Mouse (Mus musculus): ENCODE measurements around the gene Taf8. TPM values are rescaled to one million over a fixed set of nuclear protein-coding genes. Genes with fewer than 3 reads are reported as not detected.
"Not testable (repeated sequence)": the region's sequence is repeated elsewhere in the genome, so short reads cannot be mapped to it uniquely, and the experiment has no call there.

Gene Taf8
- polyA plus RNA-seq, 1 experiment from 2014 or later, result 8.1 TPM

GRCm38 (mm10) chr17:47506697-47507096 is 4.6 kb upstream of the Taf8 start:
- DNase-seq (no peak), ATAC-seq (no peak)
- WGBS (ENCODE audit: insufficient replicate concordance), result 80% methylated on average over 4 of the region's 4 CpGs
- TF ChIP-seq EP300 (IDR thresholded peaks at IDR 0.05; ENCODE audit: low read depth) (no peak), CTCF (IDR thresholded peaks at IDR 0.05; ENCODE audit: low read depth) (no peak)
- no peak overlapping the region for H3K9ac ChIP-seq (replicated peaks)
- peak overlapping the region; percentile 89 for H3K4me2 ChIP-seq (ENCODE audit: low read depth, low read length)
- H3K4me1 ChIP-seq (ENCODE audit: insufficient read depth), result peaks cover 71% of the 10 kb centered on the region
- no peaks in the 10 kb centered on the region for H3K27me3 ChIP-seq (ENCODE audit: insufficient read depth, low read length)
- no peaks in the 10 kb centered on the region for H3K9me3 ChIP-seq (ENCODE audit: low read length)
- peak overlapping the region; percentile 100 for H3K27ac ChIP-seq (ENCODE audit: low read depth)
- H3K4me3 ChIP-seq (ENCODE audit: low read depth, low read length), result peak overlapping the region; percentile 60
- H3K36me3 ChIP-seq (replicated peaks; ENCODE audit: insufficient read depth, low read length), result no peaks in the 10 kb centered on the region; the same call in 1 of the 2 replicates

DNA sequence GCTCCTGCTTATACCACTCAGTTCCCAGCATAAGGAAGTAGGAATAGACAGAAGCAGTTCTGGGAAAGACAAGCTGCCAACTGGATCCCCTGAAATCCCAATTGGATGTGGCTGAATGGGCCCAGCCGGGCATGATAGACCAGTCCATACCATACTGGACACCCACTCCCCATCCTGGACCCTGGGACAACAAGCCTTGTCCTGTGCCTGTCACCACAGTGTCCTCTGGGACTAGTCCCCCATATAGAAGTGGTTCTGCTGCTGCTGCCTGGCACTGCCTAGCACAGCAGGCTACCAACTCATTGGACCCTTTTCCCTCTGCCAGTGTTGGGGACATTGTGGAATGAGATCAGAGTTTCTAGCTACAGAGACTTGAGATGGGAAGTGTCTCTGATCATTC is 4.0 kb upstream of the Taf8 start:
- H3K36me3 ChIP-seq (replicated peaks; ENCODE audit: insufficient read depth, low read length), result no peaks in the 10 kb centered on the region; the same call in 1 of the 2 replicates
- H3K27ac ChIP-seq (ENCODE audit: low read depth), result peak overlapping the region; percentile 100
- DNase-seq (no peak), ATAC-seq (no peak)
- H3K9ac ChIP-seq (replicated peaks), result peak overlapping the region; percentile 70
- H3K4me3 ChIP-seq (ENCODE audit: low read depth, low read length), result peak overlapping the region; percentile 60
- no peaks in the 10 kb centered on the region for H3K27me3 ChIP-seq (ENCODE audit: insufficient read depth, low read length)
- 63% methylated on average over 1 of the region's 1 CpGs for WGBS (ENCODE audit: insufficient replicate concordance)
- peak overlapping the region; percentile 89 for H3K4me2 ChIP-seq (ENCODE audit: low read depth, low read length)
- peaks cover 66% of the 10 kb centered on the region for H3K4me1 ChIP-seq (ENCODE audit: insufficient read depth)
- H3K9me3 ChIP-seq (ENCODE audit: low read length), result no peaks in the 10 kb centered on the region
- TF ChIP-seq CTCF (IDR thresholded peaks at IDR 0.05; ENCODE audit: low read depth), result no peak
- no peak for TF ChIP-seq EP300 (IDR thresholded peaks at IDR 0.05; ENCODE audit: low read depth)

GRCm38 (mm10) chr17:47505566-47505965 is 3.5 kb upstream of the Taf8 start:
- Histone ChIP-seq H3K9ac (replicated peaks) (peak overlapping the region; percentile 70), H3K4me1 (ENCODE audit: insufficient read depth) (peaks cover 63% of the 10 kb centered on the region), H3K27me3 (ENCODE audit: insufficient read depth, low read length) (no peaks in the 10 kb centered on the region), H3K9me3 (ENCODE audit: low read length) (no peaks in the 10 kb centered on the region), H3K27ac (ENCODE audit: low read depth) (peak overlapping the region; percentile 100), H3K36me3 (replicated peaks; ENCODE audit: insufficient read depth, low read length) (no peaks in the 10 kb centered on the region; the same call in 1 of the 2 replicates), H3K4me2 (ENCODE audit: low read depth, low read length) (peak overlapping the region; percentile 89), H3K4me3 (ENCODE audit: low read depth, low read length) (peak overlapping the region; percentile 60)
- WGBS (ENCODE audit: insufficient replicate concordance), result 27% methylated on average over 2 of the region's 2 CpGs
- DNase-seq (no peak), ATAC-seq (no peak)
- no peak for TF ChIP-seq EP300 (IDR thresholded peaks at IDR 0.05; ENCODE audit: low read depth)
- no peak for TF ChIP-seq CTCF (IDR thresholded peaks at IDR 0.05; ENCODE audit: low read depth)

GRCm38 (mm10) chr17:47504941-47505346 is 2.9 kb upstream of the Taf8 start, which contains the start of gene Ccnd3:
Gene Ccnd3 (plus strand): TSS chr17:47505051.
- Histone ChIP-seq H3K4me2 (ENCODE audit: low read depth, low read length) (peak within 1 kb of the TSS; percentile 89), H3K9me3 (ENCODE audit: low read length) (no peaks in the 10 kb centered on the region), H3K36me3 (replicated peaks; ENCODE audit: insufficient read depth, low read length) (peaks cover 6% of the 10 kb centered on the region; the same call in 1 of the 2 replicates), H3K4me3 (ENCODE audit: low read depth, low read length) (peak within 1 kb of the TSS; percentile 60), H3K27me3 (ENCODE audit: insufficient read depth, low read length) (no peaks in the 10 kb centered on the region), H3K27ac (ENCODE audit: low read depth) (peak within 1 kb of the TSS; percentile 100), H3K9ac (replicated peaks) (peak within 1 kb of the TSS; percentile 70), H3K4me1 (ENCODE audit: insufficient read depth) (peaks cover 58% of the 10 kb centered on the region)
- TF ChIP-seq CTCF (IDR thresholded peaks at IDR 0.05; ENCODE audit: low read depth) (no peak), EP300 (IDR thresholded peaks at IDR 0.05; ENCODE audit: low read depth) (0 out of 2 replicates have a peak, but pooled peaks have one; percentile 33)
- DNase-seq (peak; percentile 86), ATAC-seq (peak; percentile 19)
- WGBS (ENCODE audit: insufficient replicate concordance), result 1% methylated on average over 22 of the region's 22 CpGs

DNA sequence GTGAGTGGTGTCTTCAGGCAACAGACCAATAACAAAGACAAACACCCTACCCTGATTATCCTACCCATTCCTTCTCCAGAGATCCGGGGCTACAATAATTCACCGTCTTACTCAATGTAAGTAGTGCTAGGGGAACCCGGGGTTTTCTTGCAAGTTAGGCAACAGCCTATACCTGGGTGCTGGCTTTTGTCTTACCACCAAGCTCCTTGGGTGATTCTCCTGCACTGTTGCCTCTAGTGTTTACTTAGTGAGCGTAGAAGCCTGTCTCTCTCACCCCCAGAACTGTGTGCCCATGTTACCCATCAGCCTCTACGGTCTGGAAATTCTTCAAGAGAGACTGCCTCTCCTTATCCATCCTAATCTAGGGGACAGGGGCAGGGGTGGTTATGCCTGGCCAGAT is 2.1 kb upstream of the Taf8 start:
- peaks cover 9% of the 10 kb centered on the region for H3K36me3 ChIP-seq (replicated peaks; ENCODE audit: insufficient read depth, low read length)
- H3K4me2 ChIP-seq (ENCODE audit: low read depth, low read length), result peak overlapping the region; percentile 89
- ATAC-seq (no peak), DNase-seq (no peak)
- H3K27me3 ChIP-seq (ENCODE audit: insufficient read depth, low read length), result no peaks in the 10 kb centered on the region
- H3K4me3 ChIP-seq (ENCODE audit: low read depth, low read length), result peak overlapping the region; percentile 60
- no peak for TF ChIP-seq EP300 (IDR thresholded peaks at IDR 0.05; ENCODE audit: low read depth)
- no peak for TF ChIP-seq CTCF (IDR thresholded peaks at IDR 0.05; ENCODE audit: low read depth)
- H3K27ac ChIP-seq (ENCODE audit: low read depth), result peak overlapping the region; percentile 100
- H3K4me1 ChIP-seq (ENCODE audit: insufficient read depth), result peaks cover 53% of the 10 kb centered on the region
- 45% methylated on average over 5 of the region's 5 CpGs for WGBS (ENCODE audit: insufficient replicate concordance)
- H3K9ac ChIP-seq (replicated peaks), result peak overlapping the region; percentile 70
- no peaks in the 10 kb centered on the region for H3K9me3 ChIP-seq (ENCODE audit: low read length)

GRCm38 (mm10) chr17:47503689-47504088 is 1.6 kb upstream of the Taf8 start:
- H3K9me3 ChIP-seq (ENCODE audit: low read length), result no peaks in the 10 kb centered on the region
- DNase-seq (no peak), ATAC-seq (no peak)
- H3K36me3 ChIP-seq (replicated peaks; ENCODE audit: insufficient read depth, low read length), result peaks cover 15% of the 10 kb centered on the region
- no peak overlapping the region for H3K4me3 ChIP-seq (ENCODE audit: low read depth, low read length)
- H3K27ac ChIP-seq (ENCODE audit: low read depth), result peak overlapping the region; percentile 100
- H3K4me2 ChIP-seq (ENCODE audit: low read depth, low read length), result no peak overlapping the region
- H3K27me3 ChIP-seq (ENCODE audit: insufficient read depth, low read length), result no peaks in the 10 kb centered on the region
- H3K4me1 ChIP-seq (ENCODE audit: insufficient read depth), result peaks cover 47% of the 10 kb centered on the region
- TF ChIP-seq CTCF (IDR thresholded peaks at IDR 0.05; ENCODE audit: low read depth) (no peak), EP300 (IDR thresholded peaks at IDR 0.05; ENCODE audit: low read depth) (no peak)
- no peak overlapping the region for H3K9ac ChIP-seq (replicated peaks)

- not testable (repeated sequence) for H3K27me3 ChIP-seq (ENCODE audit: insufficient read depth, low read length); DNase-seq; H3K9me3 ChIP-seq (ENCODE audit: low read length); ATAC-seq; H3K4me3 ChIP-seq (ENCODE audit: low read depth, low read length)
- Histone ChIP-seq H3K4me1 (ENCODE audit: insufficient read depth) (peaks cover 39% of the 10 kb centered on the region), H3K36me3 (replicated peaks; ENCODE audit: insufficient read depth, low read length) (peaks cover 23% of the 10 kb centered on the region), H3K27ac (ENCODE audit: low read depth) (peak overlapping the region; percentile 70; the same call in 1 of the 2 replicates), H3K9ac (replicated peaks) (peak overlapping the region; percentile 70; the same call in 1 of the 2 replicates), H3K4me2 (ENCODE audit: low read depth, low read length) (peak overlapping the region; percentile 74)
- 77% methylated on average over 6 of the region's 6 CpGs for WGBS (ENCODE audit: insufficient replicate concordance)
These were observed 584 bp upstream of the Taf8 start for GRCm38 (mm10) chr17:47502707-47503045.

Measured in liver, postnatal 0 days (tissue).